Mouse (Mus musculus) regulatory T cell (primary cell): ENCODE results near the gene Tbc1d14.

Experiments
- in situ Hi-C: fragments of 300-600 bp; cut with MboI, MseI; formaldehyde crosslinking; loops from one replicate; pipeline ENCODE4 v1.15.1; 2025; ENCODE audit warnings: high pct_unique_total_duplicates

Gene Tbc1d14

GRCm38 (mm10) chr5:36472876-36473655 lies 120.0 kb downstream of the Tbc1d14 start:
- in situ Hi-C loops = no loop called here

GRCm38 (mm10) chr5:36471206-36471605 lies 121.9 kb downstream of the Tbc1d14 start:
- in situ Hi-C loops = no loop called here

DNA sequence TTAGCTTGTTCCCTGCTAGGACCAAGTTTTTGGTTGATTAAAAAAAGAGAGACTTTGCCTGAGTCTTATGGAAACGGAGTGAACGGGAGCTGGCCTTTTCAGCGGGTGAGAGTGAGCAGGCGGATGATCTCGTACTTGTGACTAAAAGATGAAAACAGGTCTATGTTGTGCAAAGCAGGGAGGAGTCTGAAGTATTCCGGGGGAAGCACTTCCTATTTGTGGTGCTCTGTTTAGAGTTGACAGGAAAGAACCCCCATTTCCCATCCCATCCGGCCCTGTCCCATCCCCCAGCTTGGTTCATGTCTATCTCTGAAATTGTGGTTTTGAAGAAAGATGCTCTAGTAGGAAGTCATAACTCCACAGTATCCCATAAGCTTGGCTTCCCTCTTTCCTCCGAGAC lies 127.2 kb downstream of the Tbc1d14 start:
- in situ Hi-C loops = no loop called here

DNA sequence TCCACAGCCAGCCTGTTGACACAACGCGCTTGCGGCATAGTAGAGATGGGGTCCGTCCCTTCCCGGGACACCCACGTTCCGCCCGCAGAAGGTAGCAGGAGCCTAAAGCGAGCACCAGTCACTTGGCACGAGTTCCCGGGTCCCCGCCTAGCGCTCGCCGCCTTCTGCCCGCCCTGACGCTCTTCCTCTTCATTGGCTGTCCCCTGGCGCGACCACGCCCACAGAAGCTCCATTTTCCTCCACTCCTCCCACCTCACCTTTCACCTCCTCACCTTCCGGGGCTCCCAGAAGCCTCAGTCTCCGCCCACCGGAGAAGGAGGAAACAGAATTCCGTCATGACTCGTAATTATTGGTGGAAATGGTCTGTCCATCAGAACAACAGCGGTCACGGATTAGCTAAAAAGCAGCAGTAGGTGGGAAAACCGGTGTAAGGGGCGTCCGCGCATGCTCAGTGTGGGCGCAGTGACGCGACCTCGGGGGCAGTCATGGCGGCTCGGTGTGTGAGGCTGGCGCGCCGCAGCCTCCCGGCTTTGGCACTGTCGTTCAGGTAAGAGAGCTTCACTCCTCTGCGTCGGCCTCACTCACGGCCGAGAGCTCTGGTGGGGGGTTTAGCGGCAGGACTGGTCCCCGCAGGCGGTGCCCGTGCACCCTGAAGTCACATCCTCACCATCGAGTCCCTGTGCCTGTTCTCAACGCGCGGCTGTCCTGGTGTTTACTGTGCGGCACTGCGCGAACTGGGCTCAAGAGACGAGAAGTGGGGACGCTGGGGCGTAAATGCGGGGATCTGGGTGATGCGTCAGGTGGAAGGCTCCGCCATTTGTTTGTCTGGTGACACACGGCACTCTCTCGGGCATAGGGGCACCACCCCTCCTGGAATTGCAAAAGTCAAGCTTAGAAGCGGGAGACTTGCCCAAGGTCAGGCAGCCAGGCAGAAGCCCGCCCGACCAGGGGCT lies 128.1 kb downstream of the Tbc1d14 start, which contains the start of gene Grpel1:
Gene Grpel1, plus strand, starts transcription at position 290 of the 953 bp plus-strand sequence.
- in situ Hi-C loops = loop anchor here (5.0 kb wide), 1 partner anchor 277 kb away; no protein-coding TSS in a partner anchor

- in situ Hi-C loops = loop anchor here (5.0 kb wide), 1 partner anchor 279 kb away; no protein-coding TSS in a partner anchor
Observed at GRCm38 (mm10) chr5:36463391-36463790, 129.7 kb downstream of the Tbc1d14 start.

DNA sequence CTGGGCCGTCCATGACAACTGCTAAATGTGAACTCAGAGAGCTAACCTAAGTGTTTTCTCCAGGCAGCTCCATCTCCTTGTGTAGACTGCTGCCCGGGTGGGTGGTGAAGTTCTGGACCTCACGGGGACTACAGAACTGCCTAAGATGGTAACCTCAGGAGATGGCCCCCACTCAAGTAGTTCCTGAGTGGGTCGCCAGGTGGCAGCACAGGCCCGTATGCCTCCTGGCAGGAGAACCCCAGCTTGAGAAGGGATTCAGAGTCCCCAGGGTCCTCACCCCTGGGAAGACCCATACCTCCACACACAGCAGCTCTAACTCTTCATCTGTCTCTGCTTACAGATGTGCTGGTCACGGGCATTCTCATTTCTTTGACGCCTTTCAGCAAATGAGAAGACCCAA lies 130.3 kb downstream of the Tbc1d14 start:
- in situ Hi-C loops = loop anchor here (5.0 kb wide), 1 partner anchor 279 kb away; no protein-coding TSS in a partner anchor

- in situ Hi-C loops = loop anchor here (5.0 kb wide), 1 partner anchor 281 kb away; no protein-coding TSS in a partner anchor
Observed at GRCm38 (mm10) chr5:36461231-36461630, 131.8 kb downstream of the Tbc1d14 start.

GRCm38 (mm10) chr5:36460712-36461111 lies 132.4 kb downstream of the Tbc1d14 start:
- in situ Hi-C loops = loop anchor here (5.0 kb wide), 1 partner anchor 282 kb away; no protein-coding TSS in a partner anchor

GRCm38 (mm10) chr5:36458926-36459325 lies 134.2 kb downstream of the Tbc1d14 start:
- in situ Hi-C loops = no loop called here

DNA sequence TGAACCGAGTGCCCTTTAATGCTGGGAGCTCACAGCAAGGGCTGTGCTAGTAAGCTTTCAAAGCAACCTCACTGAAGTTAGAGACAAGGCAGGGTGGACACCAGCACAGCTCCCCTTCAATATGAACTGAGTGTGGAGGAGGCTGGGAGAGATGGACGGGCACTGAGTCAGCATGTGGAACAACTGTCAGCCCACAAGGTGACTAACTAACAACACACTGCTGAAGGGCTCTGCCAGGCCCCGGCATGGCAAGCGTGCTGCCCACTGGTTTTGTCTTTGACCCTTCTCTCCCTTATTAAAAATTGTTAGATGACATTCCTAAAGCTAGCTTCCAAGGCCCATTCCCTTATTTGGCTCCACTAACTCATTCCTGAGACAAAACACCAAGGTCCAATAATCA lies 135.4 kb downstream of the Tbc1d14 start:
- in situ Hi-C loops = no loop called here

DNA sequence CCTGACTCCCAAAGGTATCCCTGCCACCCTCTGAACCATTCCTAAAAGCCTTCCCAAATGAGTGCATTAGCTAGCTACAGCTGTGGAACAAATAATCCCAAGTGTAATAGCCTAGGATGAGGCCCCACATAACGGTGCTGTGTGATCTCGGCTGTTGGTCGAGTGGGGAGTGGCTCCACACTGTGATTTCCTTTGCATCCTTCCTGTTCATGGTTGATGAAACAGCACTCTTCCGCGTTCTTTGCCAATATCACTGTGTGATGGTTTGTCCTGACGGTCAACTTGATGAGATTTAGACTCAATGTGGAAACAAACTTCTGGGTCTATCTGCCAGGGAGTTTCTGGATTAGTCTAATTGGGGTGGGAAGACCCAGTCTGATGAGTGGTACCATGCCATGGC lies 140.3 kb downstream of the Tbc1d14 start:
- in situ Hi-C loops = no loop called here

DNA sequence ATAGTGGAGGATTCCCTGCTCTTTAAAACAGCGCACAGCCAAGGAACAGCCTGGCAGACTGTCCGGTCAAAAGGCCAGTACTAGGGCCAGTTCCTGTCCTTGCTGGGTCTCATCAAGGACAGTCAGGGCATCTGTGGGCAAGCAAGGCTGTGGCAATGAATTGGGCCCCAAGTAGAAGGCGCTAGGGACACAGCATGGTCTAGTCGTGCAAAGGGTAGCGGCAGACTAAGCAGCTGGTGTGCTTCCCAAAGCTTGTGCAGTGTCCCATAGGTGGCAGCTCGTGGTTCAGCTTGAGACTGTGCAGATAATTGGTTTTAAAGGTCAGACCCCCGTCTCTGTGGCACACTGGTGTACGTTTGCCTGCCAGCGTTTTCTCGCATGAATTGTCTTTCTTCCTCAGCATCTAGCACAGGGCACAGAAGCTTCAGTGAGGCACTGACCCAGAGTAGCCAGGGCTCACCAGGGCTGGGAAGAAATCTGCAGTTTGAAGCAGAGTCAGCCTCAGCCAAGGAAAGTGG lies 141.1 kb downstream of the Tbc1d14 start:
- in situ Hi-C loops = no loop called here

DNA sequence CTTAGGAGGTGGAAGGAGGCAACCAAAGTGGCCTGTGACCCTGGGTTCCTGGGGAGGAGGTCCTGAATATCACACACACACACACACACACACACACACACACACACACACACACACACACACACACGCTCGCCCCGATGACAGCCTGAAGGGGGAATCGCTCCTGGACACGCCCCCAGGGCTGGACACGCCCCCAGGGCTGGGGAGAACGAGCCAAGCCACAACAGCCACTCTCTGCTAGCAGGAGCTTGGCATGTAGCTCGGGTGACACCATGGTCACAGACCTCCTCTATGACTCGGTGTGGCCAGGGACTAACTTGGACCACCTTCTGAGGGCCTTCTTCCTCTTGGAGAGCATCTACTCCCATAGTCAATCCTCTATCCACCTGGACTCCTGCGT lies 142.0 kb downstream of the Tbc1d14 start:
- in situ Hi-C loops = no loop called here

GRCm38 (mm10) chr5:36449710-36450358 lies 143.2 kb downstream of the Tbc1d14 start:
- in situ Hi-C loops = no loop called here

DNA sequence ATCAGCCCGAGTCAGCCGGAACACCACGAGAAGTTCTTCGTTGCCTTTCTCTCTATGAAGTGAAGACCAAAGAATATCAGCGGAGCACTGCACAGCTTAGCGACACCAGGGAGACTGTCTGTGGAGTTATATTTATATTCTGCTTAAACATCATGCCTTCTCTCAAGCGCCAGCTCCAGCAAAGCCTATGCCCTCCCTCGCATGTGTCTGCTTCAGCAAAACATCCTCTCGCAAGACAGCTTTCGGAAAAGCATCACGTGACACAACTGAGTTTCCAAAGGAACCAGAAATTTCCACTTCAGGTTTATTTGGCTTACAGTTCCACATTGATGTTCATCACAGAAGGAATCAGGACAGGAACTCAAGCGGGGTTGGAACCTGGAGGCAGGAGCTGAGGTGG lies 145.2 kb downstream of the Tbc1d14 start:
- in situ Hi-C loops = no loop called here

DNA sequence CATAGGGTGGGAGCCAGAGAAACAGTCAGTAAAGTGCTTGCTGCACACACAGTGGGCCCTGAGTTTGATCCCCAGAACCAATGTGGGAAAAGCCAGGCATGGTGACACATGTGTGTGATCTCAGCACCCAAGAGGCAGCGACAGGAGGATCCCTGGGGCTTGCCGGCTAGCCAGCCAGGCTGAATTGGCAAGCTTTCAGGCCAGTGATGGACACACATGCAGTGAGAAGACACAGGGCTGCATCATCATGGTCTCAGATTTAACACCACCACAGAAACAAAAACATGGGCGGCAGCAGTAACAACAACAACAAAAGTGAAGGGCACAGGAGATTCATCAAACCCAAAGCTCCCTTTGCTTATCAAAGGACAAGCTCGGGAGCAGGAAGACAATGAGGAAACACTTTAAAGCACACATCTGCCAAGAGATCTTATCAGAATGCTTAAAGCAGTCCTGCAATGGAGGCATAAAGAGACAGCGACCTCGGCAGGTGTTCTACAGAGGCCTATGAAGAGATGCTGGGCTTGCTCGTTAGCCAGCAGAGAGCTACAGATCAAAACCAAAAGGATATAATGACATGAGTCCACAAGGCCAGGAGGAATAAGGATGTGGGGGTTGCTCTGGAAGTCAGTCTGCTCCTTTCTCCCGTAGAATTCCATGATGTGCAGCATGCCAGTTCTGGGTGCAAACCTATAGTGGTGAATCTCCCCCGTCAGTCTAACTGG lies 146.7 kb downstream of the Tbc1d14 start:
- in situ Hi-C loops = no loop called here

DNA sequence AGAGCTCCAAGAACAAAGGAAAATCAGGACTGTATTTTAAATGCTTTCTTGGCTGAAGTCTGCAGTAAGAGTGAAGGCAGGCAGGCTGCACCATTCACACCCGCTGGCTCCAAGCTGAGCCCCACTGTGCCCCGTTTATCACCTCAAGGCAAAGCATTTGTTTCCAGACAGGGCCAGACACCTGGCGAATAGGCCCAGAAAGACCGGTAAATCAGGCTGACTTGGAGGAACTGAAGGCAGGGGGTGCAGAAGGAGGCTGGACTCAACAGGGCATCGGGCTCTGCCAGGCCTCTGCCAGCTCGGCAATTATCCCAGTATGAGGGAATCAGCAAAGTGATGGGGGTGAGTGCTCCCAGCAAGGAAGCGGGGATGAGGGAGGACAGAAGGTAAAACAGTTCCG lies 148.0 kb downstream of the Tbc1d14 start:
- in situ Hi-C loops = no loop called here

DNA sequence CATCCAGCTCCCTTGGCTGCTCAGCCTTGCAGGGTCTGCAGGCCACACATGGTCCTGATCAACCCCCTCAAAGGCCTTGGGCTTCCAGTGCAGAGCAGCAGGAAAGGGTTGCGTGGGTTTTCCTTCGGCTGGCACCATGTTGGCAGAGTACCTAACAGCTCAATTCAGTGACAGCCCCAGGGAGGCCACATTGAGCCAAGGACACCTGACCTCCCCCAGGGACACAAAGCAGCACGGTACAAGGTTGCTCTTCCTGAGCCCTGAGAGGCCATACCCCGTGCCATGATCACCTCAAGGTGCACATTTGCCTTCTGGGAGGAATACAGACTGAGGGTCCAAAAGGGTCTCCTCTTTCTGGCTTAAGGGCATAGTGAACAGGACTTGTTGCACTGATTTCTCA lies 148.5 kb downstream of the Tbc1d14 start:
- in situ Hi-C loops = no loop called here

- in situ Hi-C loops = no loop called here
Observed at GRCm38 (mm10) chr5:36440741-36441140, 152.3 kb downstream of the Tbc1d14 start.
